Mouse (Mus musculus): ENCODE measurements around the gene Wbp1. TPM values are rescaled to one million over a fixed set of nuclear protein-coding genes. Genes with fewer than 3 reads are reported as not detected.

Gene Wbp1
- total RNA-seq, 2 experiments from 2014 or later: 54.3 to 58.0 TPM

- DNase-seq (ENCODE audit: extremely low spot score in 1 of 2, low spot score in 1 of 2): no peak
These were observed 3.0 kb downstream of the Wbp1 start for GRCm38 (mm10) chr6:83118369-83118768.

GRCm38 (mm10) chr6:83117616-83118015 lies 3.7 kb downstream of the Wbp1 start:
- DNase-seq (ENCODE audit: extremely low spot score in 1 of 2, low spot score in 1 of 2): no peak

GRCm38 (mm10) chr6:83117165-83117438 lies 4.3 kb downstream of the Wbp1 start:
- no peak for DNase-seq (ENCODE audit: extremely low spot score in 1 of 2, low spot score in 1 of 2)

GRCm38 (mm10) chr6:83116373-83117164 lies 4.8 kb downstream of the Wbp1 start:
- no peak for DNase-seq (ENCODE audit: extremely low spot score in 1 of 2, low spot score in 1 of 2)

- no peak for DNase-seq (ENCODE audit: extremely low spot score in 1 of 2, low spot score in 1 of 2)
These were observed 5.5 kb downstream of the Wbp1 start for GRCm38 (mm10) chr6:83115682-83116372.

- peak; percentile 85 to 88 for DNase-seq (ENCODE audit: extremely low spot score in 1 of 2, low spot score in 1 of 2)
These were observed 6.2 kb downstream of the Wbp1 start, which contains the start of gene Mogs for GRCm38 (mm10) chr6:83115011-83115671. Mogs (plus strand) TSS chr6:83115496.

- DNase-seq (ENCODE audit: extremely low spot score in 1 of 2, low spot score in 1 of 2): no peak
These were observed 9.7 kb downstream of the Wbp1 start for GRCm38 (mm10) chr6:83111510-83112136.

GRCm38 (mm10) chr6:83108762-83109668 lies 12.3 kb downstream of the Wbp1 start, which contains the start of gene Mrpl53:
Mrpl53 (plus strand) TSS chr6:83109040.
- DNase-seq (ENCODE audit: extremely low spot score in 1 of 2, low spot score in 1 of 2): peak; percentile 76 to 82

GRCm38 (mm10) chr6:83107566-83108400 lies 13.6 kb downstream of the Wbp1 start:
- DNase-seq (ENCODE audit: extremely low spot score in 1 of 2, low spot score in 1 of 2): peak; percentile 60 to 70

GRCm38 (mm10) chr6:83104158-83104557 lies 17.2 kb downstream of the Wbp1 start:
- no peak for DNase-seq (ENCODE audit: extremely low spot score in 1 of 2, low spot score in 1 of 2)

- DNase-seq (ENCODE audit: extremely low spot score in 1 of 2, low spot score in 1 of 2): no peak
These were observed 18.2 kb downstream of the Wbp1 start for GRCm38 (mm10) chr6:83103130-83103650.

- peak; percentile 43 to 55 for DNase-seq (ENCODE audit: extremely low spot score in 1 of 2, low spot score in 1 of 2)
These were observed 19.4 kb downstream of the Wbp1 start for GRCm38 (mm10) chr6:83101688-83102556.

- peak; percentile 72 to 73 for DNase-seq (ENCODE audit: extremely low spot score in 1 of 2, low spot score in 1 of 2)
These were observed 20.1 kb downstream of the Wbp1 start, which contains the start of the genes Ccdc142 and Gm42688 for GRCm38 (mm10) chr6:83101316-83101687. Ccdc142 (plus strand) TSS chr6:83101601. Gm42688 (plus strand) TSS chr6:83101617.

- no peak for DNase-seq (ENCODE audit: extremely low spot score in 1 of 2, low spot score in 1 of 2)
These were observed 22.9 kb downstream of the Wbp1 start for GRCm38 (mm10) chr6:83098411-83098810.

GRCm38 (mm10) chr6:83095968-83096367 lies 25.4 kb downstream of the Wbp1 start:
- DNase-seq (ENCODE audit: extremely low spot score in 1 of 2, low spot score in 1 of 2): no peak

- no peak for DNase-seq (ENCODE audit: extremely low spot score in 1 of 2, low spot score in 1 of 2)
These were observed 28.8 kb downstream of the Wbp1 start for GRCm38 (mm10) chr6:83092416-83093127.

- no peak for DNase-seq (ENCODE audit: extremely low spot score in 1 of 2, low spot score in 1 of 2)
These were observed 33.5 kb downstream of the Wbp1 start for GRCm38 (mm10) chr6:83087926-83088260.
